Mouse (Mus musculus) spleen, adult 18-20 months (tissue): Measurements from ENCODE around the gene Pced1b.
"Not testable (repeated sequence)": the region's sequence is repeated elsewhere in the genome, so short reads cannot be mapped to it uniquely, and the experiment has no call there.

Experiments
- DNase-seq, 2 experiments: peaks; one replicate each; pipeline ENCODE4 v3.0.0; 2022; ENCODE audit warnings: mixed read lengths in 2 of 2

Pced1b gene

GRCm38 (mm10) chr15:97343921-97344320 lies 97.0 kb downstream of the Pced1b start:
- DNase-seq = no peak

GRCm38 (mm10) chr15:97345110-97345509 lies 98.2 kb downstream of the Pced1b start:
- DNase-seq = no peak

GRCm38 (mm10) chr15:97345917-97346316 lies 99.0 kb downstream of the Pced1b start:
- DNase-seq = no peak

GRCm38 (mm10) chr15:97346413-97346812 lies 99.5 kb downstream of the Pced1b start:
- DNase-seq = no peak

- no peak for DNase-seq
Observed at GRCm38 (mm10) chr15:97346897-97347296, 100.0 kb downstream of the Pced1b start.

- DNase-seq = no peak
Observed at GRCm38 (mm10) chr15:97348566-97349315, 101.8 kb downstream of the Pced1b start.

GRCm38 (mm10) chr15:97350528-97350927 lies 103.6 kb downstream of the Pced1b start:
- no peak for DNase-seq

GRCm38 (mm10) chr15:97351016-97351415 lies 104.1 kb downstream of the Pced1b start:
- no peak for DNase-seq

GRCm38 (mm10) chr15:97351681-97352080 lies 104.8 kb downstream of the Pced1b start:
- no peak for DNase-seq

GRCm38 (mm10) chr15:97355676-97356303 lies 108.9 kb downstream of the Pced1b start:
- no peak for DNase-seq

GRCm38 (mm10) chr15:97357016-97357415 lies 110.1 kb downstream of the Pced1b start:
- no peak for DNase-seq

- peak; percentile 50 to 53 for DNase-seq
Observed at GRCm38 (mm10) chr15:97360842-97361770, 114.2 kb downstream of the Pced1b start.

- peak; percentile 42 to 59 for DNase-seq
Observed at GRCm38 (mm10) chr15:97361771-97362171, 114.9 kb downstream of the Pced1b start.

- not testable (repeated sequence) for DNase-seq
Observed at GRCm38 (mm10) chr15:97364271-97364670, 117.4 kb downstream of the Pced1b start.

- no peak for DNase-seq
Observed at GRCm38 (mm10) chr15:97364968-97365367, 118.1 kb downstream of the Pced1b start.

- no peak for DNase-seq
Observed at GRCm38 (mm10) chr15:97368035-97368608, 121.2 kb downstream of the Pced1b start.

GRCm38 (mm10) chr15:97368631-97369030 lies 121.7 kb downstream of the Pced1b start:
- no peak for DNase-seq

GRCm38 (mm10) chr15:97369144-97369543 lies 122.2 kb downstream of the Pced1b start:
- no peak for DNase-seq

- DNase-seq = no peak
Observed at GRCm38 (mm10) chr15:97370880-97371279, 124.0 kb downstream of the Pced1b start.

- not testable (repeated sequence) for DNase-seq
Observed at GRCm38 (mm10) chr15:97372043-97372442, 125.1 kb downstream of the Pced1b start.

- DNase-seq = no peak
Observed at GRCm38 (mm10) chr15:97372611-97373131, 125.8 kb downstream of the Pced1b start.
